Mouse (Mus musculus): ENCODE data around the gene Gm14139. TPM values are rescaled to one million over a fixed set of nuclear protein-coding genes. Genes with fewer than 3 reads are reported as not detected.

Gene Gm14139
- polyA plus RNA-seq, 1 experiment from 2014 or later, result not detected

Other genes starting within 250 kb of the Gm14139 start
- gene Zfp120, start 45.0 kb upstream of the Gm14139 start, polyA plus RNA-seq (2016; fragmentation: Nextera tagmentation; extraction: Ambion mirVana), result 5.3 and 7.4 TPM in 2 replicates
- gene Gm10770, start 2.1 kb upstream of the Gm14139 start, polyA plus RNA-seq (2016; fragmentation: Nextera tagmentation; extraction: Ambion mirVana), result not detected in 2 replicates
- 10.2 and 10.7 TPM in 2 replicates for gene Zfp937, start 36.3 kb downstream of the Gm14139 start, polyA plus RNA-seq (2016; fragmentation: Nextera tagmentation; extraction: Ambion mirVana)
- 4.2 and 5.0 TPM in 2 replicates for gene Gm21994, start 73.8 kb downstream of the Gm14139 start, polyA plus RNA-seq (2016; fragmentation: Nextera tagmentation; extraction: Ambion mirVana)
- gene Gm14124, start 75.8 kb downstream of the Gm14139 start, polyA plus RNA-seq (2016; fragmentation: Nextera tagmentation; extraction: Ambion mirVana), result 0.05 TPM in 2 replicates
- gene Gm10130, start 141.9 kb downstream of the Gm14139 start, polyA plus RNA-seq (2016; fragmentation: Nextera tagmentation; extraction: Ambion mirVana), result 1.3 and 1.4 TPM in 2 replicates
- gene 3300002I08Rik, start 181.0 kb downstream of the Gm14139 start, polyA plus RNA-seq (2016; fragmentation: Nextera tagmentation; extraction: Ambion mirVana), result 7.6 and 8.4 TPM in 2 replicates